Mouse (Mus musculus): ENCODE results near the gene Gpr26.
A peak's percentile ranks its signal among the peaks of the same experiment; 100 is the strongest.

Gpr26 gene

DNA sequence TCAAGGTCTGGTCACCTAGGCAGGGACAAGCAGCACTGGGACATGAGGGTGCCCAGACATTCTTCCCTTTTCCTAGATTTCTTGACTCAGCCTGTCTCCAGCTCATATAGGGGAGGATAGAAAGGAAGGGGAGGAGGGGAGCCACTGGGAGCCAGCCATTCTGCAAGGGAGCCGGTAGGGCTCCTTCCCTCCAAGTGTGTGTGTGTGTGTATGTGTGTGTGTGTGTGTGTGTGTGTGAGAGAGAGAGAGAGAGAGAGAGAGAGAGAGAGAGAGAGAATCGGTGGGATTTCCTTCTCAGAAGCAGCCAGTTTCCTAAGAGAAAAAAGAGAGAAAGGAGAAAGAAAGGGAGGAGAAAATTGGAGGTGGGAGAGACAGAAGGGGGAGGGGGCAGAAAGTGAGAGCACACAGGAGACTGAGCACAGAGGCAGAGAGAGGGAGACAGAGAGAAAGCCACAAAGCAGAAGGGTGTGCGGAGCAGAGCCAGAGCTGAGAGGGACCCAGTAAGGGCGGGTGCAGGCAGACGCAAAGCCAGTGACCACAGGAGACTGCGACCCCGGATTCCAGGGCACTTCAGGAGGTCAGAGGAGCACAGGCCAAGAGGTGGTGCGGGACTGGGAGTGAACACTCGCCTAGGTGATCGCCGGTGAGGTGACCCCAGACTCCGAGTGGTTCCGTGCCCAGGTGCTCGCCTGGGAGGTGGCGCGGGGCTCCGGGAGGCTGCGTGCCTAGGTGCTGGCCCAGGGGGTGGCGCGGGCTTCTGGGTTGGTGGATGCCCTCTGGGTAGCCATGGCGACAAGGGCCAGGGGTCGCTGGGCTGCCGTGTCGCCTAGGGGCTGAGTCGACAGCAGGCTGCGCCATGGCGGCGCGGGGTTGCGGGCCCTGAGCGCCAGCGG, at the start of gene Gpr26:
Gene Gpr26 (plus strand): TSS at position 438 of the 893 bp plus-strand sequence.
- DNase-seq, result peak; percentile 7

DNA sequence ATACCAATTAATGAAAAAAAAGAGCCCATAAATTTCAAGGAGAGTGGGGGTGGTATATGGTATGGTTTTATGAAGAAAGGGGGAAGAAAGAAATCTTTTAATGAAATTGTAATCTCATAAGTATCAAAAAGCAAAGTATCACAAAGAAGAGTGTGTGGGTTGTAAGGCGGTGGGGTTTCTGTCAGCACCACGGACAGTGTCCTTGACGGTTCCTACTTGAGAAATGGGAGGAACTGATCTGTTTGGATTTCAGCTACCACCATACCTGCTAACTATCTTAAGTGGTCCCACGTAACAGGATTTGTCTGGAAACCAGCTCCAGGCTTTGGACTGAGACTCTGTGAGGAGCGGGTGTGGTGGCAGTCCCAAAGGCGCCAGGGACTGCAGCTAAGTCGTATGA, 48.9 kb upstream of the Gpr26 start:
- DNase-seq, result peak; percentile 12

- DNase-seq, result no peak
Measured at GRCm38 (mm10) chr7:131927288-131928050, 38.8 kb upstream of the Gpr26 start.

GRCm38 (mm10) chr7:131937611-131938010, 28.6 kb upstream of the Gpr26 start:
- DNase-seq, result no peak

- no peak for DNase-seq
Measured at GRCm38 (mm10) chr7:131951131-131951530, 15.1 kb upstream of the Gpr26 start.

GRCm38 (mm10) chr7:131953402-131953801, 12.9 kb upstream of the Gpr26 start:
- no peak for DNase-seq

GRCm38 (mm10) chr7:131958705-131959104, 7.6 kb upstream of the Gpr26 start:
- DNase-seq, result no peak

DNA sequence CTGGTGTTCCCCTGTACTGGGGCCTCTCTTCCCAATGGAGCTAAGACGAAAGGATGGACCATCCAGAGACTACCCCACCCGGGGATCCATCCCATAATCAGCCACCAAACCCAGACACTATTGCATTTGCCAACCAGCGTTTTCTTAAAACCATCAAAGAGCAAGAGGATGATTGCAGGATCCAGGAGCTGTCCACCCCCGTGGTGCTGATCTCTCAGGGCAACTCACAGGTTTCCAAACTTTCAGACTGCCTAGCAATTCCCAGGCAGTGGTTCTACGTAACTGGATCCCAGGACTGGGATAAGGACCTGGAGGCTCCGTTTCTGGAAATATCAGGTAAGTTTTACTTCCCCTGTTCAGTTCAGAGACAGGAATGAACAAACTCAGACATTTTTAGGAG, 5.7 kb upstream of the Gpr26 start:
- DNase-seq, result peak; percentile 58

GRCm38 (mm10) chr7:131966916-131967494, 745 bp downstream of the Gpr26 start:
- DNase-seq, result peak; percentile 10

DNA sequence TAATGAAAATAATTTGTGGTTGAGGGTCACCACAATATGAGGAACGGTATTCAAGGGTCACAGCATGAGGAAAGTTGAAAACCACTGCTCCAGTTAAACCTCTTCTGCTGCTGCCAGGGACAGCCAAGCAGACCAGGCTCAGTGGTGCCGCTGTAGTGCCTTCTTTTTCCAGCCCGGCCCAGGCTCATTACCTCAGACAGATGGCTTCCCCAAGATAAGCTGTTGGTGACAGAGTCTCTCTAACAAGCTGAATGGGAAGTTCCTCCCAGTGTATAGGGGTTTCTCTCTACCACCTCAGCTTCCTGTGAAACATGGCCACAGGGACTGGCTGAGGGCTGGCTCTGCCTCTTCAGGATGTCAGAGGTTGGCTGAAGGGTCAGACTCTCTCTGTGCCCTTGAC, 4.0 kb downstream of the Gpr26 start:
- DNase-seq, result no peak

DNA sequence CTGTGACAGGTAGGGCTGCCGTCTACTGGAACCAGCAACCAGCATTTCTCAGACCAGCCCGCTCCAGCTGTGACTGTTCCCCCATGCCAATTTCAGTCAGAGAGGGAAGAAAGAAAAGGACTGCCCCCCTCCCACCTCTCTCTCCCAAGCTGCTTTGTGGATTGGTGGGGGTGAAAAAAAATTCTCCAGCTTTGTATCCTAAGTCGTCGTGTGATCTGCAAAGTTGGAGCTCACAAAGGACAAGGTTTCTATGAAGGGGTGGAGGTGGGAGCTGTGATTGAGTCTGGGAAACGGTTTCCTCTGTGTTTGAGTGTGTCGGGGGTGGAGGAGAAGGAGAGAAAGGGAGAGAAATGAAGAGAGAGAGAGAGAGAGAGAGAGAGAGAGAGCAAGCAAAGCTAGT, 9.6 kb downstream of the Gpr26 start:
- no peak for DNase-seq

GRCm38 (mm10) chr7:131978609-131979008, 12.3 kb downstream of the Gpr26 start:
- DNase-seq, result no peak

- no peak for DNase-seq
Measured at GRCm38 (mm10) chr7:131989056-131989455, 22.8 kb downstream of the Gpr26 start.

- no peak for DNase-seq
Measured at GRCm38 (mm10) chr7:131992226-131992625, 26.0 kb downstream of the Gpr26 start.

DNA sequence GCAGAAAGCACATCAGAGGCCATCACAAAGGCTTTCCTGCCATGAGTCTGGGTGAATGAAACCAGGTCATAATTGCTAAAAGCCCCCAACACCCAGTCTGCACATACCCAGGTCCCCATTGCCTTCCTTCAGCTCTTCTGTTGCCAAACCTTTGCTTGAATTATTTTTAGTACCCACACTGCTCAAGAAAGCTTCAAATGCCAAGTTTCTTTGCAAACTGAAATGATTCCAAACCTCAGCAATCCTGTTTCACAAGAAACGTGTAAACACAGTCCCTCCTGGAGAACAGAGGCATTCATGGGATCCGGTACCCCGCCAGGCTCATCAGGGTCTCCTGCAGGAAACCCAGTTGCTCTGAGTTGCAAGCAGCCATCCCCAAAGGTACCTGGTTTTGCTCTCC, 26.6 kb downstream of the Gpr26 start:
- DNase-seq, result no peak

GRCm38 (mm10) chr7:132005996-132006696, 39.9 kb downstream of the Gpr26 start:
- DNase-seq, result no peak

DNA sequence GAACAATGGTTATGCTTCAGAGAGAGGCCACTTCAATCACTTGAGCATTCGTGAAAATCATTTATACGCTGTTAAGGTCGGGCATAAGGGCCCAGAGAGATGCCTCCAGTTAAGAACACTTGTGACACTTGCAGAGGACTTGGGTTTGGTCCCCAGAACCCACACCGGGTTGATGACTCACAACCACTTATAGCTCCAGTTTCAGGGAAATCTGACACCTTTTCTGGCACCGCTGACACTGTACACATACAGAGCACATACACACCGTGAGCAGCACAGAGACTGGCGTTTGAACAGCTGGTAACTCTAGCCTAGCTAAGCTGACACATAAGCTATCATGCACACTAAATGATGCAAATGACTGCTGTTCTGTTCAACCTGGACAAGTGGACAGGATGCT, 42.7 kb downstream of the Gpr26 start:
- DNase-seq, result no peak

- DNase-seq, result no peak
Measured at GRCm38 (mm10) chr7:132012969-132013679, 46.9 kb downstream of the Gpr26 start.

GRCm38 (mm10) chr7:132013970-132014369, 47.7 kb downstream of the Gpr26 start:
- no peak for DNase-seq

DNA sequence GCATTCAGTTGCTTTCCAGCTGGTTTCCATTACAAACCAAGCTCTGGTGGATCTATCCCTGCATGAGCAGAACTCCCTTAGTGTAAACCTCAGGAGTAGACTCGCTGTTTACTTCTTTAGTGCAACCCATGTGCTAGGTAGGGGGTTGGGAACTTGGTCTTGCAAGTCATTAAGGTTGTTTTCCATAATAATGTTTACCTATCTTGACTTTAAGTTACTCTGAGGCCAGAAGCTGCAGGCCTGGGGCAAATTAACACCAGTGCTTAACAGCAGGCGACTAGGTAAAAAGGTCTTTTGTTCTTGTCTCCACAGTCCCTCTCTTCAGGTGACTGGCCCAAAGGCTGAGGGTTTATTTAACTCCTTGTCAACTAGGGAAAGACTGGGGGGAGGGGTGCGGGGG, 48.9 kb downstream of the Gpr26 start:
- DNase-seq, result no peak

GRCm38 (mm10) chr7:132015933-132016332, 49.7 kb downstream of the Gpr26 start:
- no peak for DNase-seq

DNA sequence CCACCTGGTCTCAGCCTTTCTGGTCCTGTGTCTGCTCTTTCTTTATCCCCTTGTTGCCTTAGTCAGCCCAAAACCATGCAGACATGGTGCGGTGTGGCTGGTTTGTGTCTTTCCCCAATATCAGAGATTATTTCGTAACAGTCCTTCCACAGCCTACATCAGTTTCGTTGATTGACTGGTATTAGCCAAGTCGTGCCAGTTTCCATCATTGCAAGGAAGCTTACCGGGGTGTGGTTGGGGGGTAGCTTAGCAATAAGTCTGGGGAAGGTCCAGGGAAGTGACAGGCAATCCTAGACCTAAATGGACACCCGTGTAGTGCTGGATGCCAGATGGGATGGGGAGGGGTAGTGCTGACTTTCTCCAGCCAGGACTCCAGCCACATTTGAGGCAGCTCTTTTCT, 59.3 kb downstream of the Gpr26 start:
- no peak for DNase-seq

Measured in thymus, postnatal 4 days (tissue).